Mouse (Mus musculus) myocyte (in vitro differentiated cells): Measurements from ENCODE around the gene Acss1.

Experiments used
- E2F4 ChIP-seq: IDR thresholded peaks from one replicate; pipeline ENCODE4 v1.6.1; 2011; ENCODE audit warnings: mild to moderate bottlenecking, control low read depth, moderate library complexity; ENCODE audit not compliant: insufficient read depth
- MAX ChIP-seq: IDR thresholded peaks from one replicate; pipeline ENCODE4 v1.6.1; 2011; ENCODE audit warnings: low read depth, mild to moderate bottlenecking, control low read depth
- MYOD1 ChIP-seq, 3 experiments: IDR thresholded peaks; one replicate each; pipeline ENCODE4 v1.6.1; 2011; ENCODE audit warnings: control low read depth in 2 of 3, low read depth in 2 of 3, mild to moderate bottlenecking in 2 of 3, moderate library complexity in 1 of 3; ENCODE audit not compliant: insufficient read length in 2 of 3, control insufficient read depth in 1 of 3
- MYOG ChIP-seq, 3 experiments: IDR thresholded peaks; one replicate each; pipeline ENCODE4 v1.6.1; 2011; ENCODE audit warnings: control low read depth in 2 of 3, low read depth in 2 of 3, mild to moderate bottlenecking in 2 of 3; ENCODE audit not compliant: insufficient read length in 2 of 3, control insufficient read depth in 1 of 3, insufficient read depth in 1 of 3
- POLR2A ChIP-seq: IDR thresholded peaks from one replicate; pipeline ENCODE4 v1.6.1; 2011; ENCODE audit warnings: low read depth, mild to moderate bottlenecking, control low read depth, moderate library complexity; ENCODE audit not compliant: insufficient read length
- POLR2AphosphoS2 ChIP-seq: IDR thresholded peaks from one replicate; pipeline ENCODE4 v1.6.1; 2011; ENCODE audit warnings: low read depth, control low read depth; ENCODE audit not compliant: insufficient read length
- SRF ChIP-seq: IDR thresholded peaks from one replicate; pipeline ENCODE4 v1.6.1; 2011; ENCODE audit warnings: low read depth; ENCODE audit not compliant: control insufficient read depth, insufficient read length
- TCF12 ChIP-seq: IDR thresholded peaks from one replicate; pipeline ENCODE4 v1.6.1; 2011; ENCODE audit warnings: mild to moderate bottlenecking, control low read depth; ENCODE audit not compliant: poor library complexity, insufficient read depth, severe bottlenecking
- USF1 ChIP-seq: IDR thresholded peaks from one replicate; pipeline ENCODE4 v1.6.1; 2011; ENCODE audit warnings: low read depth, mild to moderate bottlenecking, control low read depth, moderate library complexity

DNA sequence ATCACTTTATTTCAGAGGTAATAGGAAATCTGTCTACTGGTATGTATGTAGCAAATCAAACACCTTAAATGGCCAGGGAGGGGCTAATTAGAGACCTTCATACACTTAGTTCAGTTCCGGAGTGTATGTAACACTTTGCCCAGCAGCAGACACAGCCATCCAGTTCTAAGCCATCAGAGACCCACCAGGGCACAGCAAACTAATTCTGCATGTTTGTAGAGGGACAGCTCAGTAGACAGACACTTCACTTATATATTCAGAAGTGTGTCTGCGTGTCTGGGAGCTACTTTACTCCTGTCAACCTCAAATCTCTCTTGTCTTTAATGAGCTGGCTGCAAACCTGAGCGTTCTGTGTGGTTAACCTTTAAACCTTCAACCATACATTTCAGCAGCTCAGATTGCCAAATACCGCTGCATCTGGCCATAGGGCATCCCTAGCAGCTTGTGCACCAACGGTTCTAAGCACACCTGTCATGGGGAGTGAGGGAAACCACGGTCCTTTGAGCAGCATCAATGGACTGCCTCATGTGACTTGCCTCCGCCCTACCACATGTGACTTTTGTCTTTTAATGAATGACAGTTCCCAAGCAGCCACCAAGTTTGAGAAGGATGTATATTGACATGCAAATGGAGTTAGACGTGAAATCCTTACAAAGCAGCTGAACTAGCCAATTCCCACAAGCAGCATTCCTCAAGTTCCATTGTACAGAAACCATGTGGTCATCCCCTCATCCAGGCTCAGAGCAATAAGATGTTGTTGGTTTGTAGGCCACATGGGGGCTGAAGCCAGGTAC lies 11.1 kb downstream of the Acss1 start:
- TF ChIP-seq MYOD1 (IDR thresholded peaks at IDR 0.05; ENCODE audit: control insufficient read depth in 1 of 3, insufficient read length in 2 of 3, low read depth in 2 of 3), result no peak
- TF ChIP-seq MAX, result no peak
- TF ChIP-seq SRF, result no peak
- no peak for TF ChIP-seq USF1
- no peak for TF ChIP-seq MYOG (IDR thresholded peaks at IDR 0.05; ENCODE audit: control insufficient read depth in 1 of 3, insufficient read depth in 1 of 3, insufficient read length in 2 of 3, low read depth in 2 of 3)
- no peak for TF ChIP-seq POLR2A
- TF ChIP-seq POLR2AphosphoS2, result no peak
- no peak for TF ChIP-seq E2F4
- TF ChIP-seq TCF12, result no peak
